Mouse (Mus musculus): ENCODE measurements around the gene Serac1. TPM values are rescaled to one million over a fixed set of nuclear protein-coding genes. Genes with fewer than 3 reads are reported as not detected.
"Not testable (repeated sequence)": the region's sequence is repeated elsewhere in the genome, so short reads cannot be mapped to it uniquely, and the experiment has no call there.

Gene Serac1
- polyA plus RNA-seq, 1 experiment from 2014 or later, result 12.6 TPM

- Histone ChIP-seq H3K4me1 (ENCODE audit: control insufficient read depth, insufficient read depth, low read length) (no peaks in the 10 kb centered on the region), H3K9me3 (replicated peaks; ENCODE audit: control insufficient read depth, low read length, poor library complexity, severe bottlenecking) (no peaks in the 10 kb centered on the region), H3K4me2 (ENCODE audit: low read length) (no peak overlapping the region), H3K27me3 (ENCODE audit: control insufficient read depth, insufficient read depth, low read depth, low read length) (no peaks in the 10 kb centered on the region), H3K36me3 (ENCODE audit: control insufficient read depth, insufficient read depth, low read length) (no peaks in the 10 kb centered on the region), H3K9ac (ENCODE audit: low read depth, low read length) (no peak overlapping the region), H3K27ac (ENCODE audit: low read length) (no peak overlapping the region), H3K4me3 (ENCODE audit: low read depth, low read length) (no peak overlapping the region)
- 92% methylated on average over 10 of the region's 10 CpGs for WGBS
- ATAC-seq, result no peak
Measured at GRCm38 (mm10) chr17:6037507-6037906, 42.0 kb downstream of the Serac1 start.

- Histone ChIP-seq H3K4me3 (ENCODE audit: low read depth, low read length) (no peak overlapping the region), H3K36me3 (ENCODE audit: control insufficient read depth, insufficient read depth, low read length) (no peaks in the 10 kb centered on the region), H3K9ac (ENCODE audit: low read depth, low read length) (no peak overlapping the region), H3K27me3 (ENCODE audit: control insufficient read depth, insufficient read depth, low read depth, low read length) (no peaks in the 10 kb centered on the region), H3K27ac (ENCODE audit: low read length) (no peak overlapping the region), H3K4me1 (ENCODE audit: control insufficient read depth, insufficient read depth, low read length) (no peaks in the 10 kb centered on the region), H3K9me3 (replicated peaks; ENCODE audit: control insufficient read depth, low read length, poor library complexity, severe bottlenecking) (no peaks in the 10 kb centered on the region), H3K4me2 (ENCODE audit: low read length) (no peak overlapping the region)
- ATAC-seq, result no peak
- WGBS, result 92% methylated on average over 11 of the region's 11 CpGs
Measured at GRCm38 (mm10) chr17:6036872-6037271, 42.7 kb downstream of the Serac1 start.

DNA sequence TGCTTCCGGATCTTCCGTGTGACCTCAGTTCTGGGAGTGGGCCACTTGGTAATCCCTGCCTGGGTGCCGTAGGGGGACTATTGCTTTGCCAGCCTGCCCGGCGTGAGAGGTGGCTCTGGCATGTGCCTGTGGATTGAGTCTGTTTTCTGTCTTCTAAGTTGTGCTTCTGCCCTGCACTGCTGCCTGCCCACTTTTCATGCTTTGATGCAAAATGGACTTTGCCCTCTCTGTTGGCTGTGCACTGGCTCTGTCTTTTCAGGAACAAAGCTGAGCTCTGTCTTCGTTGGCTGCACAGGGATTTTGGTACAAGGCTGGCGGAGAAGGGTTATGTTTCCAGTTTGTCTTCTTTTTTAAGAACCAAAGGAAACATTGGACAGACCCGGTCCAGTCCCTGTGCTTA is 43.1 kb downstream of the Serac1 start:
- Histone ChIP-seq H3K9ac (ENCODE audit: low read depth, low read length) (no peak overlapping the region), H3K27ac (ENCODE audit: low read length) (no peak overlapping the region), H3K4me3 (ENCODE audit: low read depth, low read length) (no peak overlapping the region), H3K36me3 (ENCODE audit: control insufficient read depth, insufficient read depth, low read length) (no peaks in the 10 kb centered on the region), H3K9me3 (replicated peaks; ENCODE audit: control insufficient read depth, low read length, poor library complexity, severe bottlenecking) (no peaks in the 10 kb centered on the region), H3K27me3 (ENCODE audit: control insufficient read depth, insufficient read depth, low read depth, low read length) (no peaks in the 10 kb centered on the region), H3K4me2 (ENCODE audit: low read length) (no peak overlapping the region), H3K4me1 (ENCODE audit: control insufficient read depth, insufficient read depth, low read length) (no peaks in the 10 kb centered on the region)
- ATAC-seq, result no peak
- WGBS, result 82% methylated on average over 8 of the region's 8 CpGs

DNA sequence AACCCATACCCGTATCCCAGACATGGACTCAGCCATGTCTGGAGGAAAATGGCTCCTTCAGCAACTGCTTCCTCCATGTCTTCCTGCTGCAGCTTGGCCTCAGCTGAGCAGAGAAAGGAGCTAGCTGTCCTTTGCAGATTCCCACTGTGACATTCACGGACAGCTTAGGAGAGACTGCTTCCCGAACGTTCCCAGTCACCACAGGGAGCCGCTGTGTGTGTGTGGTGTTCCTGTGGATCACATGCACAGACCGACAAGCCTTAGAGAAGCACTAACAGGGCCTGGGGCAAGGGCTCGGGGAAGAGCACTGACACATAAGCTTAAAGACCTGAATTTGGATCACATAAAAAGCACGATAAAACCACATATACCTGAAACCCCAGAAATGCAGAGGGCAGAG is 43.9 kb downstream of the Serac1 start:
- H3K4me1 ChIP-seq (ENCODE audit: control insufficient read depth, insufficient read depth, low read length), result no peaks in the 10 kb centered on the region
- no peaks in the 10 kb centered on the region for H3K9me3 ChIP-seq (replicated peaks; ENCODE audit: control insufficient read depth, low read length, poor library complexity, severe bottlenecking)
- H3K9ac ChIP-seq (ENCODE audit: low read depth, low read length), result no peak overlapping the region
- no peak overlapping the region for H3K27ac ChIP-seq (ENCODE audit: low read length)
- H3K27me3 ChIP-seq (ENCODE audit: control insufficient read depth, insufficient read depth, low read depth, low read length), result no peaks in the 10 kb centered on the region
- no peak overlapping the region for H3K4me2 ChIP-seq (ENCODE audit: low read length)
- H3K36me3 ChIP-seq (ENCODE audit: control insufficient read depth, insufficient read depth, low read length), result no peaks in the 10 kb centered on the region
- no peak overlapping the region for H3K4me3 ChIP-seq (ENCODE audit: low read depth, low read length)
- ATAC-seq, result no peak
- WGBS, result 37% methylated on average over 8 of the region's 8 CpGs

GRCm38 (mm10) chr17:6025831-6026230 is 53.7 kb downstream of the Serac1 start:
- no peak overlapping the region for H3K4me2 ChIP-seq (ENCODE audit: low read length)
- WGBS, result 85% methylated on average over 7 of the region's 7 CpGs
- 0 out of 2 replicates have a peak, but pooled peaks cover 5% of the 10 kb centered on the region for H3K4me1 ChIP-seq (ENCODE audit: control insufficient read depth, insufficient read depth, low read length)
- no peaks in the 10 kb centered on the region for H3K9me3 ChIP-seq (replicated peaks; ENCODE audit: control insufficient read depth, low read length, poor library complexity, severe bottlenecking)
- no peak overlapping the region for H3K4me3 ChIP-seq (ENCODE audit: low read depth, low read length)
- no peaks in the 10 kb centered on the region for H3K36me3 ChIP-seq (ENCODE audit: control insufficient read depth, insufficient read depth, low read length)
- H3K9ac ChIP-seq (ENCODE audit: low read depth, low read length), result no peak overlapping the region
- no peak overlapping the region for H3K27ac ChIP-seq (ENCODE audit: low read length)
- ATAC-seq, result no peak
- no peaks in the 10 kb centered on the region for H3K27me3 ChIP-seq (ENCODE audit: control insufficient read depth, insufficient read depth, low read depth, low read length)

GRCm38 (mm10) chr17:6021374-6021789 is 58.2 kb downstream of the Serac1 start:
- 41% methylated on average over 5 of the region's 5 CpGs for WGBS
- peak overlapping the region; percentile 21; the same call in 1 of the 2 replicates for H3K4me3 ChIP-seq (ENCODE audit: low read depth, low read length)
- H3K9ac ChIP-seq (ENCODE audit: low read depth, low read length); H3K36me3 ChIP-seq (ENCODE audit: control insufficient read depth, insufficient read depth, low read length); H3K9me3 ChIP-seq (replicated peaks; ENCODE audit: control insufficient read depth, low read length, poor library complexity, severe bottlenecking); H3K27ac ChIP-seq (ENCODE audit: low read length); H3K27me3 ChIP-seq (ENCODE audit: control insufficient read depth, insufficient read depth, low read depth, low read length); H3K4me1 ChIP-seq (ENCODE audit: control insufficient read depth, insufficient read depth, low read length): not testable (repeated sequence)
- H3K4me2 ChIP-seq (ENCODE audit: low read length), result peak overlapping the region; percentile 53
- ATAC-seq, result peak; percentile 79

DNA sequence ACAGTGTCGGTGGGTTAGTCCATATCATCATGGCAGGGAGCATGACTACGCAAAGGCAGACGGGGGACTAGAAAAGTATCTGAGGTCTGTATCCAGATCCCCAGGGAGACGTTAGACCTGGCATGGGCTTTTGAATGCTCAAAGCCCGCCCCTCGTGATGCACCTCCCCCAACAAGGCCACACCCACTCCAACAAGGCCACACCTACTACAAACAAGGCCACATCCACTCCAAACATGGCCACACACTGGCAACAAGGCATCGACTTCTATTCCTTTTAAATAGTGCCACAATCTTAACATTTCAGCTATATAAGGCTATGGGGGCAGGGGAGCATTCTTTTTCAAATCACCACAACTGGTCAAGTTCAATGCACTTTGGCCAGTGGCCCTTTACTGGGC is 58.9 kb downstream of the Serac1 start:
- H3K9me3 ChIP-seq (replicated peaks; ENCODE audit: control insufficient read depth, low read length, poor library complexity, severe bottlenecking), result no peaks in the 10 kb centered on the region
- WGBS, result 60% methylated on average over 7 of the region's 7 CpGs
- H3K27me3 ChIP-seq (ENCODE audit: control insufficient read depth, insufficient read depth, low read depth, low read length), result no peaks in the 10 kb centered on the region
- H3K4me1 ChIP-seq (ENCODE audit: control insufficient read depth, insufficient read depth, low read length), result 0 out of 2 replicates have a peak, but pooled peaks cover 7% of the 10 kb centered on the region
- no peak for ATAC-seq
- H3K36me3 ChIP-seq (ENCODE audit: control insufficient read depth, insufficient read depth, low read length), result no peaks in the 10 kb centered on the region
- no peak overlapping the region for H3K27ac ChIP-seq (ENCODE audit: low read length)
- H3K9ac ChIP-seq (ENCODE audit: low read depth, low read length), result no peak overlapping the region
- no peak overlapping the region for H3K4me3 ChIP-seq (ENCODE audit: low read depth, low read length)
- peak overlapping the region; percentile 53; the same call in 1 of the 2 replicates for H3K4me2 ChIP-seq (ENCODE audit: low read length)

GRCm38 (mm10) chr17:6019776-6020175 is 59.8 kb downstream of the Serac1 start:
- ATAC-seq, result no peak

GRCm38 (mm10) chr17:6018348-6018747 is 61.2 kb downstream of the Serac1 start:
- WGBS, result 84% methylated on average over 4 of the region's 4 CpGs
- Histone ChIP-seq H3K9ac (ENCODE audit: low read depth, low read length) (no peak overlapping the region), H3K27me3 (ENCODE audit: control insufficient read depth, insufficient read depth, low read depth, low read length) (no peaks in the 10 kb centered on the region), H3K4me3 (ENCODE audit: low read depth, low read length) (no peak overlapping the region), H3K9me3 (replicated peaks; ENCODE audit: control insufficient read depth, low read length, poor library complexity, severe bottlenecking) (no peaks in the 10 kb centered on the region), H3K27ac (ENCODE audit: low read length) (no peak overlapping the region), H3K36me3 (ENCODE audit: control insufficient read depth, insufficient read depth, low read length) (no peaks in the 10 kb centered on the region), H3K4me2 (ENCODE audit: low read length) (no peak overlapping the region), H3K4me1 (ENCODE audit: control insufficient read depth, insufficient read depth, low read length) (0 out of 2 replicates have a peak, but pooled peaks cover 7% of the 10 kb centered on the region)
- no peak for ATAC-seq

More at GRCm38 (mm10) chr17:6019776-6020175, 59.8 kb downstream of the Serac1 start:
- whole genome bisulfite sequencing, result 65% methylated on average over 2 of the region's 2 CpGs
- Histone ChIP-seq H3K27me3 (ENCODE audit: control insufficient read depth, insufficient read depth, low read depth, low read length) (no peaks in the 10 kb centered on the region), H3K4me3 (ENCODE audit: low read depth, low read length) (no peak overlapping the region), H3K9me3 (replicated peaks; ENCODE audit: control insufficient read depth, low read length, poor library complexity, severe bottlenecking) (no peaks in the 10 kb centered on the region), H3K4me1 (ENCODE audit: control insufficient read depth, insufficient read depth, low read length) (0 out of 2 replicates have a peak, but pooled peaks cover 7% of the 10 kb centered on the region), H3K4me2 (ENCODE audit: low read length) (no peak overlapping the region), H3K9ac (ENCODE audit: low read depth, low read length) (no peak overlapping the region), H3K36me3 (ENCODE audit: control insufficient read depth, insufficient read depth, low read length) (no peaks in the 10 kb centered on the region), H3K27ac (ENCODE audit: low read length) (no peak overlapping the region)

Data from midbrain, embryonic 16.5 days (tissue).